Mouse (Mus musculus) hindbrain, embryonic 16.5 days (tissue): Measurements from ENCODE around the gene Lhfpl2. TPM values are rescaled to one million over a fixed set of nuclear protein-coding genes. Genes with fewer than 3 reads are reported as not detected.

Source experiments
- ATAC-seq: fragments of 200-750 bp; cut with Nextera tagmentation; 2 replicates; pipeline ENCODE4 v1.8.0; 2017; ENCODE audit warnings: moderate TSS enrichment, moderate library complexity
- H3K27ac ChIP-seq: fragments of 300-500 bp; sonication (generic); 2 replicates; pipeline ENCODE4 v1.5.1; 2014; ENCODE audit warnings: low read depth, mild to moderate bottlenecking, control low read depth, low read length, moderate library complexity
- H3K27me3 ChIP-seq: fragments of 300-500 bp; sonication (generic); replicated peaks from 2 replicates; pipeline ENCODE4 v1.6.1; 2014; ENCODE audit warnings: low read length; ENCODE audit not compliant: control insufficient read depth, insufficient read depth
- H3K36me3 ChIP-seq: fragments of 300-500 bp; sonication (generic); 2 replicates; pipeline ENCODE4 v1.6.1; 2014; ENCODE audit warnings: mild to moderate bottlenecking, low read length, moderate library complexity, mixed read lengths; ENCODE audit not compliant: control insufficient read depth, insufficient read depth
- H3K4me1 ChIP-seq: fragments of 300-500 bp; sonication (generic); 2 replicates; pipeline ENCODE4 v1.6.1; 2014; ENCODE audit warnings: low read depth, low read length; ENCODE audit not compliant: control insufficient read depth, insufficient read depth
- H3K4me2 ChIP-seq: fragments of 300-500 bp; sonication (generic); 2 replicates; pipeline ENCODE4 v1.6.1; 2014; ENCODE audit warnings: mild to moderate bottlenecking, low read length, control low read depth, moderate library complexity
- H3K4me3 ChIP-seq: fragments of 300-500 bp; sonication (generic); 2 replicates; pipeline ENCODE4 v1.5.1; 2014; ENCODE audit warnings: mild to moderate bottlenecking, low read length, control low read depth, moderate library complexity
- H3K9ac ChIP-seq: fragments of 300-500 bp; sonication (generic); 2 replicates; pipeline ENCODE4 v1.6.1; 2014; ENCODE audit warnings: low read depth, mild to moderate bottlenecking, control low read depth, low read length, moderate library complexity
- H3K9me3 ChIP-seq: fragments of 300-500 bp; sonication (generic); 2 replicates; pipeline ENCODE4 v1.6.1; 2014; ENCODE audit warnings: mild to moderate bottlenecking, low read length, moderate library complexity; ENCODE audit not compliant: control insufficient read depth
- WGBS: fragments of 180-500 bp; shearing (Covaris S2); extraction: QIAGEN DNeasy Blood & Tissue Kit; methylation state at CpG from one replicate; pipeline ENCODE4 v1.1.7; 2014; 5-methylcytosine and 5-hydroxymethylcytosine counted together
- polyA plus RNA-seq: library from polyadenylated mRNA; unstranded; fragments of >200 nt; fragmentation: Nextera tagmentation; extraction: Ambion mirVana; gene quantifications from 2 replicates; pipeline ENCODE4 v1.2.1, GENCODE M21; 2015

Lhfpl2 gene
- polyA plus RNA-seq, 1 experiment from 2014 or later: 21.0 TPM

DNA sequence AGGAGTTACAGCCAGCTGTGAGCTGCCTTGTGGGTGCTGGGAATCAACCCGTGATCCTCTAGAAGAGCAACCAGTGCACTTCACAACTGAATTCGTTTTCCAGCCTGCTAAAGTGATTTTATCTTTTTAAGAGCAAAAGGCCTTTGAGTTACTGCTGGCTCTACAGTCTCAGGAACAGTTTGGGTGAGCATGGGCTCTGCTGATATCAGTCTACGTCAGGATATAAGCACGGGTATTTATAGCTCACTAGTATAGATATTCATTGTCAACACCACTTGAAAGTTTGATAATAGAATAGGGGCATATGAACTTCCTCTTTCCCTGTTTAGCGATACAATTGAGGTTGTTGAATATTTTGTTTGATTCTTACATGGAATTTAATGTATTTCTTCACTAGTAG lies 61.7 kb downstream of the Lhfpl2 start:
- no peaks in the 10 kb centered on the region for H3K27me3 ChIP-seq
- no peak overlapping the region for H3K27ac ChIP-seq
- ATAC-seq: no peak
- no peaks in the 10 kb centered on the region for H3K36me3 ChIP-seq
- WGBS: 92% methylated on average over 5 of the region's 5 CpGs
- no peaks in the 10 kb centered on the region for H3K4me1 ChIP-seq
- H3K9me3 ChIP-seq: no peaks in the 10 kb centered on the region
- H3K9ac ChIP-seq: no peak overlapping the region
- no peak overlapping the region for H3K4me3 ChIP-seq
- H3K4me2 ChIP-seq: no peak overlapping the region

- no peaks in the 10 kb centered on the region for H3K36me3 ChIP-seq
These were observed 65.4 kb downstream of the Lhfpl2 start for GRCm38 (mm10) chr13:94122703-94123592.

GRCm38 (mm10) chr13:94130394-94130793 lies 72.8 kb downstream of the Lhfpl2 start:
- Histone ChIP-seq H3K36me3 (no peaks in the 10 kb centered on the region), H3K4me2 (no peak overlapping the region), H3K4me1 (peaks cover 13% of the 10 kb centered on the region), H3K9me3 (no peaks in the 10 kb centered on the region), H3K27me3 (no peaks in the 10 kb centered on the region), H3K27ac (no peak overlapping the region), H3K9ac (no peak overlapping the region), H3K4me3 (no peak overlapping the region)
- 52% methylated on average over 7 of the region's 7 CpGs for WGBS
- ATAC-seq: no peak

More at GRCm38 (mm10) chr13:94122703-94123592, 65.4 kb downstream of the Lhfpl2 start:
- Histone ChIP-seq H3K27ac (no peak overlapping the region), H3K4me2 (no peak overlapping the region), H3K4me3 (no peak overlapping the region), H3K9me3 (0 out of 2 replicates have a peak, but pooled peaks cover 2% of the 10 kb centered on the region), H3K4me1 (no peaks in the 10 kb centered on the region), H3K9ac (no peak overlapping the region), H3K27me3 (no peaks in the 10 kb centered on the region)
- no peak for ATAC-seq
- WGBS: 87% methylated on average over 16 of the region's 16 CpGs

GRCm38 (mm10) chr13:94131135-94131534 lies 73.5 kb downstream of the Lhfpl2 start:
- no peaks in the 10 kb centered on the region for H3K27me3 ChIP-seq
- no peak overlapping the region for H3K9ac ChIP-seq
- no peak overlapping the region for H3K27ac ChIP-seq
- H3K4me3 ChIP-seq: no peak overlapping the region
- H3K9me3 ChIP-seq: no peaks in the 10 kb centered on the region
- no peak for ATAC-seq
- no peak overlapping the region for H3K4me2 ChIP-seq
- H3K36me3 ChIP-seq: no peaks in the 10 kb centered on the region
- peaks cover 13% of the 10 kb centered on the region for H3K4me1 ChIP-seq
- WGBS: 96% methylated on average over 4 of the region's 4 CpGs

DNA sequence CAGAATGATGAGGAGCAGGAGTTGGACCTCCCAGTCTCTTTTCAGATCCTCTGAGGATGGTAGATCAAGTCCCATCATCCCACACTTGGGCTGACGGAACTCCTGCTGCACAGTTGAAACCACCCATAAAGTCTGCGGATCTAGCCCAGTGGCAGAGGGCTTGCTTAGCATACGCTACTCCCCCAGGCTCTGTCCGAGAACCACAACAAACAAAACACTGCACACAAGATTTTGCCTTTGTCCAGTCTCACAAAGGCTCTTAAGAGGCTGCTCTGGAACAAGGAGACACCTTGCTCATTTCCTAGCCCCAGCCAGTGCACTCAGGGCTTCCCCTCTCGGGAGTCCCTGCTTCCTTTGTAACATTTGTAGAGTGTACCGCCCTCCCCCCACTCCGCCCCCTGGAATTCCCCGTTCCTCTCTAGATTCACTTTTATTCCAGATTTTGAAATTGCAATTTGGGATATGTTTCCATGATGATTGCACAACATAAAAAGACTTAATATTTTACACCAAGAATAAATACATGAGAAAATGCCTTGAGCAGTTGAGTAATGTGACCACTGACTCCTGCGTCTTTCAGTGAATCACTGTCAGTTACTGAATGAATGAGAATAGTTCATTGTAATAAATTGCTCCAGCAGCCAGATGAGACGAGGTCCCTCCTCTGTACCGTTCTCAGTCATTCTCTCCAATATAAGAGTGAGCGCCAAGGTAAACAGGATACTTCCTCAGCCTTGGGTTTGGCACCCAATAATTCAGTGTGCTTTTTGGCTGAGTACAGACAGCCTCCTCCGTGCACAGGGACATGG lies 74.8 kb downstream of the Lhfpl2 start:
- Histone ChIP-seq H3K27me3 (no peaks in the 10 kb centered on the region), H3K4me1 (peaks cover 13% of the 10 kb centered on the region), H3K27ac (no peak overlapping the region), H3K4me2 (no peak overlapping the region), H3K9me3 (no peaks in the 10 kb centered on the region), H3K9ac (no peak overlapping the region), H3K36me3 (no peaks in the 10 kb centered on the region), H3K4me3 (no peak overlapping the region)
- 51% methylated on average over 13 of the region's 13 CpGs for WGBS
- ATAC-seq: no peak

- peaks cover 14% of the 10 kb centered on the region for H3K4me1 ChIP-seq
- no peak overlapping the region for H3K4me2 ChIP-seq
- H3K9me3 ChIP-seq: no peaks in the 10 kb centered on the region
- no peak overlapping the region for H3K27ac ChIP-seq
- no peak overlapping the region for H3K9ac ChIP-seq
- no peaks in the 10 kb centered on the region for H3K27me3 ChIP-seq
- no peak overlapping the region for H3K4me3 ChIP-seq
- 74% methylated on average over 7 of the region's 7 CpGs for WGBS
- no peaks in the 10 kb centered on the region for H3K36me3 ChIP-seq
- no peak for ATAC-seq
These were observed 77.0 kb downstream of the Lhfpl2 start for GRCm38 (mm10) chr13:94134646-94135045.

DNA sequence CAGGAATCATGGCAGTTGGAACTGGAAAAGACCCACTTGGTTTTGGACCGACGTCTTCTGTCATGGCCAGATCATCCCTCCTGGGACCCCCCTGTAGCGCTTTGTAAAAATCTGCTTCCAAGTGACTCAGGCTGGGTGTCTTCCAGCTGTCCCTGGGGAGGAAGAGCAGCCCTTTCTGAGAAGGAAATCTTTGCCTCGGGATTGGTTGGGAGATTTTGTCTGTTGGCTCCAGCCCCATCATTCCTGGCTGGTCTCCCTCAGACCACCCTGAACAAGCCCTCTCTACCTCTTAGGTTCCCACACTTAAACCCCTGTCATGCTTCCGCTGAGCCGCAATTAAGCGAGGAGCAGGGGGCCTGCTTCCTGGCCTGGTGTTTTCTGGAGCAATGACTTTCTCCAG lies 77.6 kb downstream of the Lhfpl2 start:
- no peak for ATAC-seq
- WGBS: 63% methylated on average over 7 of the region's 7 CpGs

DNA sequence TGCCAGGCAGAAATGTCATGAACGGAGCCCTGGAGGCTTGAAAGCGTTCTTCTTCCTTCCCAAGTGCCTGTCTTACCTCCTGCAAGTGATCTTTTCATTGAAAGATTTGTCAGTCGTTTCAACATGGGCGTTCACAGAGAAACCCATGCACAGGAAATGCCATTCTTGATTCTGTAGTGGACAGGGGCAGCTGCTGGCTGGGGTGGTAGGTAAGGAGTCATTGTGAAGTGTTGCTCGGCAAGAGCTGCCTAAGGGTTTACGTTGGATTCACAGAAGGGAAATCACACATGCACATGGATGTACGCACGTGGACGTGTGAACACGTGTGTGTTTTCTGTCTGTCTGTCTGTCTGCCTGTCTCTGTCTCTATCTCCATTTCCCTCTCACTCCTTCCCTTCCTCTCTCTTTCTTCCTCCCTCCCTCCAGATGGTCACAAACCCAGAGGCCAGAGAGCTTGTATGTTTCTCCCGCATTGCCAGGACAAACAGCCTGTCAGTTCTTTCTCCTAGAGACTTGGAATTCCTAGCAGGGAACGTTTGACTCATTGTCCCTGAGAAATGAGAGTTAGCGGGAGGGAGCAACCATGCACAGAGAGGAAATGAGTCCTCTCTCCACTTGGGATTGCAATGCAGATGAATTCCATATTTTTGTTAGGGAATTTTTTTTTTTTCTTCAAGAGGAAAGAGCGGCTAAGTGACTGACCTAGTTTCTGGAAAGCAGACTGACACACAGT lies 82.3 kb downstream of the Lhfpl2 start:
- Histone ChIP-seq H3K9me3 (no peaks in the 10 kb centered on the region), H3K4me2 (no peak overlapping the region), H3K4me1 (peaks cover 20% of the 10 kb centered on the region), H3K36me3 (no peaks in the 10 kb centered on the region), H3K27ac (no peak overlapping the region), H3K9ac (no peak overlapping the region), H3K4me3 (no peak overlapping the region), H3K27me3 (no peaks in the 10 kb centered on the region)
- ATAC-seq: no peak
- WGBS: 57% methylated on average over 14 of the region's 14 CpGs

More for the DNA sequence above, 77.6 kb downstream of the Lhfpl2 start:
- Histone ChIP-seq H3K4me2 (no peak overlapping the region), H3K9me3 (no peaks in the 10 kb centered on the region), H3K27ac (no peak overlapping the region), H3K36me3 (no peaks in the 10 kb centered on the region), H3K4me1 (peaks cover 19% of the 10 kb centered on the region), H3K9ac (no peak overlapping the region), H3K4me3 (no peak overlapping the region), H3K27me3 (no peaks in the 10 kb centered on the region)
